Mouse (Mus musculus) embryonic facial prominence, embryonic 14.5 days (tissue): ENCODE data around the gene Olfr606. TPM values are rescaled to one million over a fixed set of nuclear protein-coding genes. Genes with fewer than 3 reads are reported as not detected.
"Not testable (repeated sequence)": the region's sequence is repeated elsewhere in the genome, so short reads cannot be mapped to it uniquely, and the experiment has no call there.

Source experiments
- ATAC-seq: fragments of 200-750 bp; cut with Nextera tagmentation; 2 replicates; pipeline ENCODE4 v1.8.0; 2017; ENCODE audit warnings: low read depth, moderate number of reproducible peaks, moderate TSS enrichment
- DNase-seq: peaks from one replicate; pipeline ENCODE4 v3.0.0-alpha.2; 2015; ENCODE audit warnings: low spot score
- H3K27ac ChIP-seq: fragments of 300-500 bp; sonication (generic); replicated peaks from 2 replicates; pipeline ENCODE4 v1.5.1; 2014; ENCODE audit warnings: low read depth, mild to moderate bottlenecking, low read length, moderate library complexity
- H3K27me3 ChIP-seq: fragments of 300-500 bp; sonication (generic); replicated peaks from 2 replicates; pipeline ENCODE4 v1.6.1; 2014; ENCODE audit warnings: low read length; ENCODE audit not compliant: control insufficient read depth, insufficient read depth
- H3K36me3 ChIP-seq: fragments of 300-500 bp; sonication (generic); 2 replicates; pipeline ENCODE4 v1.6.1; 2014; ENCODE audit warnings: low read length, mixed read lengths; ENCODE audit not compliant: control insufficient read depth, insufficient read depth
- H3K4me1 ChIP-seq: fragments of 300-500 bp; sonication (generic); 2 replicates; pipeline ENCODE4 v1.6.1; 2014; ENCODE audit warnings: antibody characterized with exemption, low read length; ENCODE audit not compliant: control insufficient read depth, insufficient read depth
- H3K4me2 ChIP-seq: fragments of 300-500 bp; sonication (generic); 2 replicates; pipeline ENCODE4 v1.6.1; 2014; ENCODE audit warnings: low read depth, mild to moderate bottlenecking, low read length, moderate library complexity, mixed read lengths
- H3K4me3 ChIP-seq: fragments of 300-500 bp; sonication (generic); 2 replicates; pipeline ENCODE4 v1.5.1; 2014; ENCODE audit warnings: low read depth, mild to moderate bottlenecking, low read length
- H3K9ac ChIP-seq: fragments of 300-500 bp; sonication (generic); 2 replicates; pipeline ENCODE4 v1.6.1; 2014; ENCODE audit warnings: low read depth, mild to moderate bottlenecking, low read length, moderate library complexity, mixed read lengths
- H3K9me3 ChIP-seq: fragments of 300-500 bp; sonication (generic); 2 replicates; pipeline ENCODE4 v1.6.1; 2016; ENCODE audit warnings: low read length; ENCODE audit not compliant: control insufficient read depth
- WGBS: fragments of 180-500 bp; shearing (Covaris S2); extraction: QIAGEN DNeasy Blood & Tissue Kit; methylation state at CpG from one replicate; pipeline ENCODE4 v1.1.7; 2014; 5-methylcytosine and 5-hydroxymethylcytosine counted together
- polyA plus RNA-seq: library from polyadenylated mRNA; unstranded; fragments of >200 nt; fragmentation: Nextera tagmentation; extraction: Ambion mirVana; gene quantifications from 2 replicates; pipeline ENCODE4 v1.2.1, GENCODE M21; 2014

Gene Olfr606
- polyA plus RNA-seq: not detected in 2 replicates

- H3K36me3 ChIP-seq: no peaks in the 10 kb centered on the region
- ATAC-seq (no peak), DNase-seq (no peak)
- H3K9ac ChIP-seq: no peak within 1 kb of the TSS
- no peaks in the 10 kb centered on the region for H3K4me1 ChIP-seq
- no peaks in the 10 kb centered on the region for H3K9me3 ChIP-seq
- 89% methylated on average over 2 of the region's 2 CpGs for WGBS
- no peak within 1 kb of the TSS for H3K4me2 ChIP-seq
- no peak within 1 kb of the TSS for H3K4me3 ChIP-seq
- H3K27me3 ChIP-seq: no peaks in the 10 kb centered on the region
- H3K27ac ChIP-seq: no peak within 1 kb of the TSS
Measured at GRCm38 (mm10) chr7:103448746-103449145, at the start of gene Olfr606. Gene Olfr606, plus strand, starts transcription at chr7:103449046.

GRCm38 (mm10) chr7:103406521-103407055, 42.3 kb upstream of the Olfr606 start:
- not testable (repeated sequence) for ATAC-seq, H3K27me3 ChIP-seq, H3K4me2 ChIP-seq, DNase-seq, H3K9ac ChIP-seq, H3K36me3 ChIP-seq, H3K27ac ChIP-seq, H3K4me3 ChIP-seq, H3K4me1 ChIP-seq, H3K9me3 ChIP-seq
- 69% methylated on average over 3 of the region's 3 CpGs for WGBS

- H3K36me3 ChIP-seq, H3K4me2 ChIP-seq, H3K9me3 ChIP-seq, H3K4me1 ChIP-seq, H3K9ac ChIP-seq, H3K4me3 ChIP-seq, DNase-seq, H3K27ac ChIP-seq, H3K27me3 ChIP-seq, ATAC-seq: not testable (repeated sequence)
- WGBS: 50% methylated on average over 1 of the region's 1 CpGs
Measured at GRCm38 (mm10) chr7:103414772-103415171, 34.1 kb upstream of the Olfr606 start, which contains the start of gene Usp17lc. Gene Usp17lc, plus strand, starts transcription at chr7:103415072.

- no peaks in the 10 kb centered on the region for H3K36me3 ChIP-seq
- ATAC-seq (no peak), DNase-seq (no peak)
- 81% methylated on average over 1 of the region's 1 CpGs for whole genome bisulfite sequencing
- H3K4me3 ChIP-seq: no peak within 1 kb of the TSS
- H3K9me3 ChIP-seq: no peaks in the 10 kb centered on the region
- no peaks in the 10 kb centered on the region for H3K27me3 ChIP-seq
- no peak within 1 kb of the TSS for H3K9ac ChIP-seq
- H3K4me1 ChIP-seq: no peaks in the 10 kb centered on the region
- no peak within 1 kb of the TSS for H3K27ac ChIP-seq
- no peak within 1 kb of the TSS for H3K4me2 ChIP-seq
Measured at GRCm38 (mm10) chr7:103445339-103445738, 3.5 kb upstream of the Olfr606 start, which contains the start of gene Olfr605. Gene Olfr605, minus strand, starts transcription at chr7:103445439.

- H3K4me1 ChIP-seq: no peaks in the 10 kb centered on the region
- H3K4me2 ChIP-seq: no peak overlapping the region
- no peak for ATAC-seq
- H3K9ac ChIP-seq: no peak overlapping the region
- H3K4me3 ChIP-seq: no peak overlapping the region
- H3K27ac ChIP-seq: no peak overlapping the region
- no peaks in the 10 kb centered on the region for H3K9me3 ChIP-seq
- H3K27me3 ChIP-seq: no peaks in the 10 kb centered on the region
- WGBS: 80% methylated on average over 5 of the region's 5 CpGs
- DNase-seq: no peak
- H3K36me3 ChIP-seq: no peaks in the 10 kb centered on the region
Measured at GRCm38 (mm10) chr7:103460590-103460989, 11.7 kb downstream of the Olfr606 start.

GRCm38 (mm10) chr7:103469577-103469976, 20.7 kb downstream of the Olfr606 start, which contains the start of gene Olfr608:
Gene Olfr608, plus strand, starts transcription at chr7:103469877.
- Histone ChIP-seq H3K4me3 (no peak within 1 kb of the TSS), H3K27ac (no peak within 1 kb of the TSS), H3K4me2 (no peak within 1 kb of the TSS), H3K4me1 (no peaks in the 10 kb centered on the region), H3K9ac (no peak within 1 kb of the TSS), H3K9me3 (no peaks in the 10 kb centered on the region), H3K36me3 (no peaks in the 10 kb centered on the region), H3K27me3 (no peaks in the 10 kb centered on the region)
- ATAC-seq: no peak
- DNase-seq: no peak

- H3K4me2 ChIP-seq, H3K4me3 ChIP-seq, H3K36me3 ChIP-seq, H3K9me3 ChIP-seq, H3K27me3 ChIP-seq, ATAC-seq, H3K9ac ChIP-seq, H3K27ac ChIP-seq, H3K4me1 ChIP-seq, DNase-seq: not testable (repeated sequence)
- 84% methylated on average over 9 of the region's 9 CpGs for WGBS
Measured at GRCm38 (mm10) chr7:103477106-103477505, 28.3 kb downstream of the Olfr606 start.

- Histone ChIP-seq H3K4me1 (no peaks in the 10 kb centered on the region), H3K4me2 (no peak within 1 kb of the TSS), H3K36me3 (no peaks in the 10 kb centered on the region), H3K27me3 (no peaks in the 10 kb centered on the region), H3K27ac (no peak within 1 kb of the TSS), H3K9ac (no peak within 1 kb of the TSS), H3K4me3 (no peak within 1 kb of the TSS), H3K9me3 (no peaks in the 10 kb centered on the region)
- WGBS: 55% methylated on average over 1 of the region's 1 CpGs
- ATAC-seq (no peak), DNase-seq (no peak)
Measured at GRCm38 (mm10) chr7:103497962-103498361, 49.1 kb downstream of the Olfr606 start, which contains the start of gene Olfr609. Gene Olfr609, minus strand, starts transcription at chr7:103498062.
